Mouse (Mus musculus): ENCODE measurements at regions not wholly inside any gene's neighbourhood (a gene's known extent, or its start where the extent isn't known, plus 50 kb on each side); places are given as distances from the start of the nearest gene placed in this dataset.

GRCm38 (mm10) chr6:33117877-33118276 lies 57.8 kb upstream of the Chchd3 start:
- DNase-seq (ENCODE audit: low spot score in 2 of 2): no peak

- no peak for DNase-seq (ENCODE audit: low spot score in 2 of 2)
Measured at GRCm38 (mm10) chr6:33120581-33120980, 60.5 kb upstream of the Chchd3 start.

GRCm38 (mm10) chr6:33126574-33126973 lies 66.5 kb upstream of the Chchd3 start:
- DNase-seq (ENCODE audit: low spot score in 2 of 2): peak; percentile 44 to 47

GRCm38 (mm10) chr6:33136906-33137305 lies 76.8 kb upstream of the Chchd3 start:
- DNase-seq (ENCODE audit: low spot score in 2 of 2): no peak

GRCm38 (mm10) chr6:33137823-33138222 lies 77.8 kb upstream of the Chchd3 start:
- DNase-seq (ENCODE audit: low spot score in 2 of 2): no peak

- DNase-seq (ENCODE audit: low spot score in 2 of 2): no peak
Measured at GRCm38 (mm10) chr6:33166479-33166878, 82.4 kb upstream of the Exoc4 start.

- no peak for DNase-seq (ENCODE audit: low spot score in 2 of 2)
Measured at GRCm38 (mm10) chr6:33173606-33174005, 75.3 kb upstream of the Exoc4 start.

- DNase-seq (ENCODE audit: low spot score in 2 of 2): no peak
Measured at GRCm38 (mm10) chr6:33174616-33175015, 74.3 kb upstream of the Exoc4 start.

GRCm38 (mm10) chr6:33189521-33190246 lies 59.2 kb upstream of the Exoc4 start:
- no peak for DNase-seq (ENCODE audit: low spot score in 2 of 2)

- DNase-seq (ENCODE audit: low spot score in 2 of 2): no peak
Measured at GRCm38 (mm10) chr6:33193823-33194222, 55.1 kb upstream of the Exoc4 start.
